Mouse (Mus musculus): Measurements from ENCODE around the gene Foxb2. TPM values are rescaled to one million over a fixed set of nuclear protein-coding genes. Genes with fewer than 3 reads are reported as not detected.

Foxb2 gene
- polyA plus RNA-seq (2016; fragmentation: Nextera tagmentation; extraction: Ambion mirVana), result not detected in 2 replicates

DNA sequence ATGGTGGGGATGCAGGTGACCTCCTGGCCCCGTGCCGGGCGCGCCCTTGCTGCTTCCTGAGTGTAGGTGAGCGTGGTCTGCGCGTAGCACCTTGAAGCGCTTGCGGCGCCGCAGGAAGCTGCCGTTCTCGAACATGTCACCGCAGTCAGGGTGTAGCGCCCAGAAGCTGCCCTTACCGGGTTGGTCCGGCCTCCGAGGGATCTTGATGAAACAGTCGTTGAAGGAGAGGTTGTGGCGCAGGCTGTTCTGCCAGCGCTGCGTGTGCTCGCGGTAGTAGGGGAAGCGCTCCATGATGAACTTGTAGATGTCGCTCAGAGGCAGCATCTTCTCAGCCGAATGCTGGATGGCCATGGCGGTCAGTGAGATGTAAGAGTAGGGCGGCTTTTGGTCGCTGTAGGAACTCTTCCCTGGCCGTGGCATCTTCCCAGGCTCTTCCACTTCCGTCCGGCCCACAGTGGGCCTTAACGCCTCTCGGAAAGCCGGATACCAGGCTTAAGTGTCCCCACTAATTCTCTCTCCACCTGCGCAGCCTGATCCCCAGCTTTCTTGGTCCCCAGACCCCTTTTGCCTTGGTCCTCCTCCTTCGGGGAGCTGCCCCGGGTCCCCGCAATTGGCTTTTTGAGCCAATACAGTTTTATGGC lies at the start of gene Foxb2:
Gene Foxb2 (minus strand): TSS at position 585 of the 641 bp plus-strand sequence.
- Histone ChIP-seq H3K4me2 (peak within 1 kb of the TSS; percentile 60), H3K4me1 (peaks cover 21% of the 10 kb centered on the region), H3K36me3 (no peaks in the 10 kb centered on the region), H3K27me3 (replicated peaks) (peaks cover 100% of the 10 kb centered on the region), H3K9me3 (replicated peaks) (no peaks in the 10 kb centered on the region), H3K9ac (no peak within 1 kb of the TSS), H3K27ac (no peak within 1 kb of the TSS), H3K4me3 (peak within 1 kb of the TSS; percentile 42)
- ATAC-seq, result no peak
- 1% methylated on average over 40 of the region's 40 CpGs for WGBS (ENCODE audit: insufficient replicate concordance)

DNA sequence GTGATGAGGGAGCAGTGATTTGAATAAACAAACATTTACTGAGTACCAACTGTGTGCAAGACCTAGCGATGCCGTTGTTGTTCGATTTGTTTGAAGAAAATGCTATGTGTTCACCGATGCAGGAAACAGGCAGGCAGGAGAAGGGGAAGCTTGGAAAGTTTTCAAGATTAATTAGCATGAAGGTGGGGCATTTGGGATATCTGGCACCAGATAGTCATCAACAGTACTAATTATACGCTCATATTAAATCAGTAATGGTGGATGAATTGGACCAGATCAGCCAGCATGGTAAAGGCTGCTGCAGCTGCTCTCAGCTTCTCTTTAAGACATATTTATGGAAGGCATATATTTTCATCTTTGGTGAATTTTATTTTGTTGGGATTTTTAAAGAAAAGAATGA lies 37.9 kb upstream of the Foxb2 start:
- WGBS (ENCODE audit: insufficient replicate concordance), result 76% methylated on average over 5 of the region's 5 CpGs
- H3K4me3 ChIP-seq, result no peak overlapping the region
- no peaks in the 10 kb centered on the region for H3K27me3 ChIP-seq (replicated peaks)
- H3K27ac ChIP-seq, result no peak overlapping the region
- no peak overlapping the region for H3K9ac ChIP-seq
- ATAC-seq, result no peak
- H3K4me2 ChIP-seq, result no peak overlapping the region
- no peaks in the 10 kb centered on the region for H3K4me1 ChIP-seq
- no peaks in the 10 kb centered on the region for H3K9me3 ChIP-seq (replicated peaks)
- no peaks in the 10 kb centered on the region for H3K36me3 ChIP-seq

DNA sequence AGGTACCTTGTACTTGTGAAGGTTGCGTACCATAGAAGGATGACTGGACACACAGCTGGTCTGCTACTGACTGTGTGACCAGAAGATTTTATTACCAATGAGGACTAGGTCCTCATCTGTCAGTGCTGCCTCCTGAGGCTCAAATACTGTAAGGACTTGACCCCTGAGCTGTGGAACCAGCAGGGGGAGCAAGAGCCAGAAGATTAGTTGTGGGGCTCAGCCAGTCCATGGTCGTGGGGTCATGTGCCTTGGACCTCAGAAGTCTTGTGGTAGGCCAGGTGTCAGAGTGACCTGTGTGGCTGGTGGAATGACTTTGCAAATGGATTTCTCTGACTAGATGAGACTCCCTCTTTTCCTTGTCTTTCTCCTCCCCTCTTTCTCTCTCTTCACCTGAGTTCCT lies 29.5 kb upstream of the Foxb2 start:
- no peak overlapping the region for H3K4me3 ChIP-seq
- H3K27ac ChIP-seq, result no peak overlapping the region
- H3K9me3 ChIP-seq (replicated peaks), result no peaks in the 10 kb centered on the region
- ATAC-seq, result no peak
- WGBS (ENCODE audit: insufficient replicate concordance), result 43% methylated on average over 2 of the region's 2 CpGs
- H3K4me2 ChIP-seq, result no peak overlapping the region
- no peaks in the 10 kb centered on the region for H3K36me3 ChIP-seq
- H3K9ac ChIP-seq, result no peak overlapping the region
- H3K4me1 ChIP-seq, result no peaks in the 10 kb centered on the region
- H3K27me3 ChIP-seq (replicated peaks), result no peaks in the 10 kb centered on the region

DNA sequence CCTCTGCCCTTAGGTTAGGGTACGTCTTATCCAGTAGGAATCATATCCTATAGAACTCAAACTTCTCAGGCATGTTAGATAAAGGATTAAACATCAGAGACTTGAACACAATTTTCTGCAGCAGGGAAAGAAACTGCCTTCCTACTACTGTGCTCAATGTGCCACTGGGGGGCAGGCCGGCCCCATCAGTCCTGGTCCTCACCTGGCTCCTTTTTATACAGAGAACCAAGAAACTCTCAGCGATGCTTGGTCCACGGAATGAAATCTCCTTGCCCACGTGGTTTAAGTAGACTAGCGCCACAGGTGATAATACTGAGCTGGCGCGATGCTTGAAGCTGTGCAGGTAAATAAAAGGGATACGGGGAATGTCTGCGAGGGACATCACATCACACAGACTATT lies 26.1 kb upstream of the Foxb2 start:
- 46% methylated on average over 10 of the region's 10 CpGs for WGBS (ENCODE audit: insufficient replicate concordance)
- no peak overlapping the region for H3K27ac ChIP-seq
- no peaks in the 10 kb centered on the region for H3K27me3 ChIP-seq (replicated peaks)
- H3K4me3 ChIP-seq, result no peak overlapping the region
- ATAC-seq, result no peak
- no peaks in the 10 kb centered on the region for H3K36me3 ChIP-seq
- no peaks in the 10 kb centered on the region for H3K9me3 ChIP-seq (replicated peaks)
- no peaks in the 10 kb centered on the region for H3K4me1 ChIP-seq
- no peak overlapping the region for H3K9ac ChIP-seq
- H3K4me2 ChIP-seq, result no peak overlapping the region

DNA sequence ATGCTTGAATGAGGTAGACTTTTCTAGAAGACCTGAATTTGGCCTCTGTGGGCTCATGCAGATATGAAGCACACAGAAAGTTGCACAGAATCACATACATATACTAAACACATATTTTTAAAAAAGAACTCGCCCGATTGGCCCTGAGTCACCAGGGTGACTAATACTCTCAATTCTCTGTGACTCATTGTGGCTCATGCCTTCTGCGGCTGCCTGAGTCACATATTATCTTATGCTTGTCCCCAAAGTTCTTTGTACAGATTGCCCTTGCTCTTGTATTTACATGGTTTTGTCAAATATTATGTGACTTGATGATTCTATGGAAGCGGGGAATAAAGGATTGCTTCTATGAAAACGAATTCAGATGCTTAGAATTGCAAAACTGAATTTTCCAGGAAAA lies 25.0 kb upstream of the Foxb2 start:
- Histone ChIP-seq H3K27me3 (replicated peaks) (no peaks in the 10 kb centered on the region), H3K36me3 (no peaks in the 10 kb centered on the region), H3K4me1 (no peaks in the 10 kb centered on the region), H3K4me3 (no peak overlapping the region), H3K27ac (no peak overlapping the region), H3K4me2 (no peak overlapping the region), H3K9me3 (replicated peaks) (no peaks in the 10 kb centered on the region), H3K9ac (no peak overlapping the region)
- WGBS (ENCODE audit: insufficient replicate concordance), result 66% methylated on average over 5 of the region's 5 CpGs
- no peak for ATAC-seq

DNA sequence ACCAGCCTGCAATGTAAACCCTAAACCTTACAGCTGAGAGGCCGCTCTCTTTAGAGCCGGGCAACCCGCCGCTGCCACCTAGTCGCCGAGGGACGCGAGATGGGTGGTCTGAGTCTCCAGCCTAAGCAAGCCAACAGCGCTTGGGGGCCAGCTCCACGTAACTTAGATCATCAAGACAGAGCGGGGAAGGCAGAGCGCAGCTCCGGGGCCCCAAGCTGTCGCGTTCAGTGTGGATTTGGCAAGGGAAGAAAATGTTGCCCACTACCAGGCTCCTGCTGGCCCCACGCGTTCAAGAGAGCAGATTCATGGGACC lies 2.8 kb upstream of the Foxb2 start:
- no peaks in the 10 kb centered on the region for H3K9me3 ChIP-seq (replicated peaks)
- H3K4me1 ChIP-seq, result peaks cover 21% of the 10 kb centered on the region
- H3K4me3 ChIP-seq, result no peak overlapping the region
- H3K27ac ChIP-seq, result no peak overlapping the region
- no peaks in the 10 kb centered on the region for H3K36me3 ChIP-seq
- ATAC-seq, result no peak
- no peak overlapping the region for H3K4me2 ChIP-seq
- H3K9ac ChIP-seq, result no peak overlapping the region
- WGBS (ENCODE audit: insufficient replicate concordance), result 2% methylated on average over 17 of the region's 17 CpGs
- peaks cover 90% of the 10 kb centered on the region for H3K27me3 ChIP-seq (replicated peaks)

DNA sequence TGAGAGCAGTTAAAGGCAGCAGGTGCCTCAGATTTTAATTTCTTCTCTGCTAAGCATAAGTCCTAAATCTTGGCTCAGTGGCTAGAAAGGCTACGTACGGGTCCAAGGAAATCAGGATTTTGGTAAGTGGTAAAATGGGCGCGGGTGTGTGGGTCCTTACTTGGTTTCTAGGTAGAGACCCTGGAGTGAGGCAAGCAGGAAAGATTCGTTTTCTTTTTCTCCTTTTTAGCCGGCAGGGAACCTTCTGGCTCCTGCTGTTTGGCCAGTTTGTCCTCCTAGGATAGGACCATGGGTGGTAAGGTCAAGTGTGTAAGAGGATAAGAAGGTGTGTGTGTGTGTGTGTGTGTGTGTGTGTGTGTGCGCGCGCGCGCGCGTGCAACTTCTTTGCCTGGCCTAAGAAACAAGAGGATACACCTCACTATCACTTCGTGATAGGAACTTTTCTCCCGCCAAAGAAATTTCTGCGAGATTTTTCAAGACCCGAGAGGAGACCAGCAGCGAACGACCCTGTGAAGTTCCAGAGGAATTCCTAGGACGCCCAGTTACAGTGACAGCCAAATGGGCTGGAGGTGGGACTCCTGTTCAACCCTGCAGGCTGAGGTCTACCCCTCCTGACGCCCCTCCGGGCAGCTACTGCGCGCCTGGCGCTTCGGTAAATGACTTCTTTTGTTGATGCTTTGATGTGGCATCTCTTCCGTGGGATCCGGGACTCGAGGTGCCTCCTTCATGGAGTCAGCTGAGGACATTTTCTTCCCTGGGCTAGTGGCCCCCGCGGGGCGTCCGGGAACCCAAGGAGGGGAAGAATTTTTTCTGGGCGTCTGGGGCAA lies 2.2 kb upstream of the Foxb2 start:
- H3K4me3 ChIP-seq, result no peak overlapping the region
- ATAC-seq, result no peak
- no peak overlapping the region for H3K4me2 ChIP-seq
- peaks cover 21% of the 10 kb centered on the region for H3K4me1 ChIP-seq
- WGBS (ENCODE audit: insufficient replicate concordance), result 1% methylated on average over 34 of the region's 34 CpGs
- no peaks in the 10 kb centered on the region for H3K9me3 ChIP-seq (replicated peaks)
- peaks cover 95% of the 10 kb centered on the region for H3K27me3 ChIP-seq (replicated peaks)
- no peaks in the 10 kb centered on the region for H3K36me3 ChIP-seq
- no peak overlapping the region for H3K9ac ChIP-seq
- H3K27ac ChIP-seq, result no peak overlapping the region

DNA sequence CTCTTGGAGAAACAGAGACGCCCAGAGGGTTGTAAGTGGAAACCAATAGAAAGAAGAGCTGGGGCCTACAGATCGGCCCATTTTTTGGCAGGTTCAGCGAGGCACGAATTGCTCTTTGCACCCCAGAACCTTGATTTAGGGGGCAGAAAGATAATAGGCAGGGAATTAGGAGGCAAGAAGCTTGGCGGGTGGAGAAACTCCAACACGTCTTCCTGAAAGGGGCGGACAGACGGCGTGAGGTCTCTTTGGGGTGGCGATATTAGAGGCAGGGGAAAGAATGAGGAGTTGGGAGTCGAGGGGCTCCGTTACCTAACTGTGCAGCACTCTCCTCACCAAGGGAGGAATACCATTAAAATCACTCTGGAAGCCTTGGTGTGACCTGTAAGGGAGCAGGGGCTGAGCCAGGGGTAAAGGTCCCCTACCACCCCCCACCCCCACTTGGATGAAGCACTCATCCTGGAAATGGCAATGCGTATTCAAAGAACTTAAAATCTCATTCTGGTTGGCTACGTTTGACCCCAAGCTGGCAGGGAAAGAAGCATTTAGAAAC lies 1.5 kb upstream of the Foxb2 start:
- no peak for ATAC-seq
- Histone ChIP-seq H3K4me1 (peaks cover 21% of the 10 kb centered on the region), H3K9ac (no peak overlapping the region), H3K27ac (no peak overlapping the region), H3K4me3 (no peak overlapping the region), H3K9me3 (replicated peaks) (no peaks in the 10 kb centered on the region), H3K4me2 (no peak overlapping the region), H3K36me3 (no peaks in the 10 kb centered on the region), H3K27me3 (replicated peaks) (peaks cover 97% of the 10 kb centered on the region)
- 4% methylated on average over 14 of the region's 14 CpGs for WGBS (ENCODE audit: insufficient replicate concordance)

DNA sequence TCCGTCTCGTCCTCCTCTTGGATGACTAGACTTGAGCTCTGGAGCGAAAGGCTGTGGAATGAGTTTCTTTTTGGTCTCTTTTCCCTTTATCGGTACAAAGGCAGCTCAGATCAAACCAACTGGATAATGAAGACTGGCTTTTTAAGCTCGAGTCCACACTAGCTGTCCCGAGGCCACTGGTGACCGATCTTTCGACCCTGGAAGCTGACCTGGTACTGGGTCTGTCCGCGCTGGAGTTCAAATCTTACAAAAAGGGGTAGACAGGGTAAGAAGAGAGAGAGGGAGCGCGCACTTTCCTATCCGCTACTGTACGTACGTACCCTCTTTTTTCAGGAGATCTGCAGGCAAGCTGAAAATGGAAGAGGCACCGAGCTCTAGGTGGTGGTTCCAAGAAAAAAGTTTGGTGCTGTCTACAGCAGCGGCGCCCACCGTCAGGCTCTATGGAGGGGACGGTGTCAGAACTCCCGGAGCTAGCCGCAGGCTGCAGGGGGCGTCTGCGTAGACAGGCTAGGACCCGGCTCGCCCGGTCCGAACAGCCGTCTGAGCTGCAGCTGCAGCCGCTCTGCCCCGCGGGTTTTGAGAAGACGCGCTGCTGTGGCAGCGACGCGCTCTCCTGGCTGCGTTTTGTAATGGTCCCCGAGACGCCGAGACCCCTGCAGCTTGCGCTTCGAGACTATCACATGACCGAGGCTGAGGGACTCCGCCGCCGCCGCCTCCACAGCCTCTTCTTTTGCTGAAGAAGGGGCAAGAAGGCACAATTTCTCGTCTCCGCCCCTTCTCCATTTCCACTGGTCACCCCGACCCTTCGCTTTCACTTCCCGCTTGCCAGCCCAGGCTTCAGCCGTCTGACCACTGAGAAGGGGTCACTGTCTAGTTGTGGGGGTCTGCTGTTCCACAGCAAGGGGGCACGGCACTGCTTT lies 597 bp upstream of the Foxb2 start:
- Histone ChIP-seq H3K4me1 (peaks cover 21% of the 10 kb centered on the region), H3K27me3 (replicated peaks) (peaks cover 100% of the 10 kb centered on the region), H3K9ac (no peak overlapping the region), H3K27ac (no peak overlapping the region), H3K4me2 (peak overlapping the region; percentile 60), H3K9me3 (replicated peaks) (no peaks in the 10 kb centered on the region), H3K4me3 (peak overlapping the region; percentile 42), H3K36me3 (no peaks in the 10 kb centered on the region)
- WGBS (ENCODE audit: insufficient replicate concordance), result 1% methylated on average over 55 of the region's 55 CpGs
- no peak for ATAC-seq

DNA sequence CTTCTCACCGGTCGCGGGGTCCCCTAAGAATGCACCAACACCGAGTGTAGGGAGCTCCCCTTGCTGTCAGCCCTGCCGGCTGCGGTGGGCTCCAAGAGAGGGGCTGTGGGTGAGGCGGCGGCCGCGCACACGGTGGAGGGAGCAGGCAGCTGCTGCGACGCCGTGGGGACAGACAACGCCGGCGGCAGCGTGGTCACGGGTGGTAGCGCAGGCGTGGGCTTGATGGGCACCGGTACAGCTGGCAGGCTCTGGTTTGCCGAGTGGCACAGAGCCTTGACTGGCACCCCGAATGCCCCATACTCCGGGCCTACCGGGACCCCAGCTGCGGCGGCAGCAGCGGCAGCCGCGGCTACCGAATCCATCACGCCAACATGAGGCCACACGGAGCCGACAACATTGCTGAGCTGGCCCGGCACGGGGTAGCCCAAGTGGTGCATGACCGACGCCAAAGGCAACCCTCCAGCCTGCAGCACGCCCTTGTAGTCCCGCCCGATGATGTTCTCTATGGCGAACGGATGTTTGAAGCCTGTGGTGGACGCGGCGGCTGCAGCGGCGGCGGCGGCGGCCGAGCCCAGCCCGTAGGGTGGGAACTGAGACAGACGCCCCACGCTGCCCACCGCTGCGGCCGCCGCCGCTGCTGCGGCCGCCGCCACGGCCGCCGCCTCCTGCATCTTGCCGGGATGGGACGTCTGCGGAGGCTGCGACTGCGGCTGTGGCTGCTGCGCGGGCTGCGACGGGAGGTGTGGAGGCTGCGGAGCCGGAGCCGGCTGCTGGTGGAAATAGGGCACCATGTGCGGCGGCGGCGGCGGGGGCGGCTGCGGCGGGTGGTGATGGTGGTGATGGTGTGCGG lies 1.0 kb downstream of the Foxb2 start:
- H3K36me3 ChIP-seq, result no peaks in the 10 kb centered on the region
- no peak overlapping the region for H3K27ac ChIP-seq
- WGBS (ENCODE audit: insufficient replicate concordance), result 1% methylated on average over 60 of the region's 88 CpGs
- peak overlapping the region; percentile 60 for H3K4me2 ChIP-seq
- peaks cover 21% of the 10 kb centered on the region for H3K4me1 ChIP-seq
- H3K4me3 ChIP-seq, result peak overlapping the region; percentile 42
- H3K9me3 ChIP-seq (replicated peaks), result no peaks in the 10 kb centered on the region
- no peak for ATAC-seq
- H3K27me3 ChIP-seq (replicated peaks), result peaks cover 100% of the 10 kb centered on the region
- H3K9ac ChIP-seq, result no peak overlapping the region

DNA sequence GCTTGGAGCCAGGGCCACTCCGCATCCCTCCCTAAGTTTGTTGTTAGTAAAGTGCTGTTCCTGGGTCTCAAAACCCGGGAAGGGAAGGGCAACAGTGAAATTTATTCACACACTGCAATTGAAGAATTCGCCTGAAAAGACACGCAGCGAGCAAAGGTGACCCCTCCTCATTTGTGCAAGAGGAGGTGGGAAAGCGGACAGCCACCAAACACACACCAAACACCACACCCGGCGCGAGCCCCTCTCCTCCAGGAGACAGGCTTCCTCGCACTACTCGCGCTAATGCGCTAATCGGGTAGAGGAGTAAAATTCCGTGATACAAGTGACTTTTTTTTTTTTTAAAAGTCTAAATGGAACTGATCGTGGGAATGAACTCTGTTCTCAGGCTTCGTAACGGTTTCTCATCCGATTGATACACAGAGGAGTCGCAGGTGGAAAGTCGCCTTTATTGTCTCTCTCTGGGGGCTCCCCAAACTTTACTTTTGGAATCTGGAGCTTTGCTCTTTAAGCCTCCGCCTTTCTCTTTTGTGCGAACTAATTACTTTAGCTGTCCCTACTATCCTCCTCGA lies 2.3 kb downstream of the Foxb2 start:
- Histone ChIP-seq H3K4me1 (peaks cover 21% of the 10 kb centered on the region), H3K4me3 (no peak overlapping the region), H3K27me3 (replicated peaks) (peaks cover 96% of the 10 kb centered on the region), H3K9me3 (replicated peaks) (no peaks in the 10 kb centered on the region), H3K27ac (no peak overlapping the region), H3K36me3 (no peaks in the 10 kb centered on the region), H3K9ac (no peak overlapping the region), H3K4me2 (no peak overlapping the region)
- 1% methylated on average over 24 of the region's 24 CpGs for WGBS (ENCODE audit: insufficient replicate concordance)
- ATAC-seq, result no peak
